Mouse (Mus musculus) erythroblast, adult 5-6 weeks (primary cell): ENCODE measurements around the gene Kif1b. TPM values are rescaled to one million over a fixed set of nuclear protein-coding genes. Genes with fewer than 3 reads are reported as not detected.

Source experiments
- ATAC-seq: replicated peaks from 2 replicates; pipeline ENCODE4 v1.8.0; 2016; ENCODE audit warnings: moderate number of reproducible peaks, mild to moderate bottlenecking, moderate TSS enrichment, inconsistent platforms; ENCODE audit not compliant: poor library complexity, low FRiP score, severe bottlenecking
- total RNA-seq, 2 experiments: library from RNA; stranded (forward) in 1 of 2; stranded (reverse) in 1 of 2; fragments of 150-400 nt in 1 of 2; fragments of 200-764, 138-1000 nt in 1 of 2; gene quantifications; 2 replicates each; pipeline versions ENCODE4 v1.2.3 to v1.2.4; 2015 to 2017; ENCODE audit warnings: low replicate concordance in 2 of 2

Kif1b gene
- total RNA-seq (2015; ENCODE audit: low replicate concordance) (8.8 and 10.0 TPM in 2 replicates), total RNA-seq (2017; ENCODE audit: low replicate concordance) (7.2 and 14.1 TPM in 2 replicates)

GRCm38 (mm10) chr4:149307596-149308490 is at the start of gene Kif1b:
TSS of gene Kif1b (minus strand) at chr4:149307693.
- ATAC-seq = peak; percentile 99

DNA sequence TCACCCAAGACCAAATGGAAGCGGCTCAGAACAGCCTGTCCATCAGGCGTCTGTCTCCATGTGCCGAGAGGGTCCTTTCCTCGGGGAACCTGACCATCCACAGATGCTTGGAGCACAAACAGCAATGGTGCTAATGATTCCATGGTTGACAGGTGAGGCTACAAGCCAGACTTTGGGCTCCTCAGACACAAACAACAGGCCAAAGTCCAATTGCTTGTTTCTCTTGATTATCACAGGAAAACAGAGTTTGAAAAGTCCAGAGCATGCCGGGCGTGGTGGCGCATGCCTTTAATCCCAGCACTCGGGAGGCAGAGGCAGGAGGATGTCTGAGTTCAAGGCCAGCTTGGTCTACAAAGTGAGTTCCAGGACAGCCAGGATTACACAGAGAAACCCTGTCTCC is 47.2 kb upstream of the Kif1b start:
- ATAC-seq = no peak

DNA sequence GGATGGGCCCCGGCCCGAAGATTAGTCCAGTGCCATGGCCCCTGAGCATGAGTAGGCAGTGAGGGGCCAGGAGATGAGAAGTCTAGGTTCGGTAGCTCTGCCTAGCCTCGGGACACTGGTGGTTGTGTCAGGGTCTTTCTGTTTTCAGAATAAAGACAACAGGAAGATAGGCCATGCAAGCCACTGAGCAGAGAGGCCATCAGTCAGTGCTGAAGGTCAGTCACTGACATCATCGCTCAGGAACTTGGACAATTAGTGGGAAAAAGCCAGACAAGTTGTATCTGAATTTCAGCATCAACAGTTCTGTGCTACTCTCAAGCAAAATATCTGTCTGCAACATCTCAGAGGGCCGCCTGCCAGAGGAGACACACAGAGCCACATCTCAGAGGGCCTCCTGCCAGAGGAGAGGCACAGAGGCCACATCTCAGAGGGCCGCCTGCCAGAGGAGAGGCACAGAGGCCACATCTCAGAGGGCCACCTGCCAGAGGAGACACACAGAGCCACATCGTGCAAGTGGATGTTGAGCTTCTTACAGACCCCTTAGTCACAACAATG is 44.2 kb upstream of the Kif1b start:
- no peak for ATAC-seq

- no peak for ATAC-seq
These were observed 41.5 kb upstream of the Kif1b start for GRCm38 (mm10) chr4:149348963-149349362.

DNA sequence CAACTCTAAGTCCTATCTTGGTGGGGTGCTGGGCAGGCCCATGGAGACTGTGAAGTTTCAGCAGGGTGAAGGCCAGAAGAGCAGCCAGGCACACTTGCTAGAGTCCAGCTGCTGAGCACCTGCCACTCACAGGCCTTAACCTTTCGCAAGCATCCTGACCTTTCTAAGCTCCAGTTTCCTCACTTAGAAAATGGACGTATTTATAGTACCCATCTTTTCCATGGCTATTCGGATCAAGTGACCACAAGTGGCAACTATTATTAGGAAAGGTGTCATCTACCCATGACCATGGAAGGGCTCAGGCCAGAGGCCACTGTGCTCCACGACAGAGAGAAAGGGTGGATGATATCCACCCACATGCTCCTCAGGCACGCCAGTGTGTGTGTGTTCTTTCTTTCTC is 38.4 kb upstream of the Kif1b start:
- ATAC-seq = no peak

DNA sequence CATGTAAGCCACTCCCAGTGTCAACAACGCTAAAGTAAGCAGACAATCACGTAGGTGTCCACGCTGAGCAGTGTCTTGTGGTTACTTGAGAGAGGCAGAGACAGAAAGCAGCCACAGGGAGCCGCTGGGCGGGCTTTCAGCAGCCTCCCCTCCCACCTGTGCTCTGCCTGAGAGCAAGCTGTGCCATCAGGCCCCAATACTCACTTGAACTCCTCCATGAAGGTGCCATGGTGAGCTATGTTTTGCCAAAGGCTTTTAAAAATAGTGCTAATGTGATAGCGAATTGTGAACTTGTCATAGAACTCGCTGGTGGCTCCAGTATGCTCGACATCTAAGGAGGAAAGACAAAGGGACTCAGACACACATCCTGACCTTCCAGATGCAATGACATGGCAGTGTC is 36.8 kb upstream of the Kif1b start:
- ATAC-seq = no peak

DNA sequence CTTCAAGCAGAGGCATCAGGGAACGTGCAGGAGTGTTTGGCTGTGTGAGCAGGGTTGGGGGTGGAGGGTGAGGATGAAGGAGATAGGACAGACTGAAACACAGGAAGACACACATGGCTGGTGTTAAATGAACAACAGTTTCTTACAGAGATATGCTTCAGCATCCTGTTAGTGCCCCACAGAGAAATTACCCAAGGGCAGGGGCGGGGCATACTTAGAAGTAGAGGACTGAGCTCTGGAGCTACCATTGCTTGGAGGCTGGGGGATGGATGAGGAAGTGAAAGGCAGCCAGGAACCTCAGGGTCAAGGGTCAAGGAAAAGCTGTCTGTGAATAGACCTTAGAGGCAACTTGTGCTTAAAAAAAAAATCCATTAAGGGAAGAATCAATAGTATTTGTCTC is 33.2 kb upstream of the Kif1b start:
- no peak for ATAC-seq

GRCm38 (mm10) chr4:149339426-149340214 is 32.1 kb upstream of the Kif1b start:
- no peak for ATAC-seq

GRCm38 (mm10) chr4:149338137-149338536 is 30.6 kb upstream of the Kif1b start:
- ATAC-seq = no peak

DNA sequence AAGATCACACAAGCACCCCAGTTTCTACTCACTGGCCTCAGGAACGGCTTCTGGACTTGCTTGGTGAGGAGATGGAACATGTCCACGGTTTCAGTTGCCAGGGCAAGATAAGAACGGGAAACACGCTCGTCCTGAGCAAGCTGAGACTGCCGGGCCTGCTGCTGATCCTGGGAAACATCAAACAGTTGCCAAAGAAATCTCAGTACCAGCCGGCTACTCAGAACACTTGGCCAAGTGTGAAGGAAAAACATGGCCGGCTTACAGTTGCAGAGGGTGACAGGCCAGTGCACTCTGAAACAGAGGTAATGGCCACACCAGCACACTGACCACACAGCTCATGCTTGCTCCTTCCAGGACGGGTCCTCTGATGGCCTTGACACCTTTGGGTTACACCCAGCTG is 29.9 kb upstream of the Kif1b start:
- ATAC-seq = no peak

GRCm38 (mm10) chr4:149336302-149336701 is 28.8 kb upstream of the Kif1b start:
- no peak for ATAC-seq

DNA sequence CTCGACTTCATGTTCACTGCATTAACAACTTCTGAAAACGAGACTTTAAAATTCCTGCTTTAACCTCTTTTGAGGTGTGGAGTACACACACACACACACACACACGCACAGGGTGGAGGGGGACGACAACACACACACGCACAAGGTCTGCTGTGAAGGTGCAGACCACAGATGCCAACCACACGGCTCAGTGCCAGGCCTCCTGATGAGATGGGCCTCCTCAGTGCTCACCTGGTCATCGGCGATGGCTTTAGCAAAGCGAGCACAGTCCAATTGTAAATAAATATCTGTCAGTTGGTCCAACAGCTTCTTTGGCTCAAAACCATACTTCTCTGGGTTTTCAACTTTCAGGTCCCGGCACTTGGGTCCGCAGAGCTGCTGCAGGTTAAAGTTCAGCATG is 27.4 kb upstream of the Kif1b start:
- ATAC-seq = no peak

GRCm38 (mm10) chr4:149332726-149333125 is 25.2 kb upstream of the Kif1b start:
- no peak for ATAC-seq

GRCm38 (mm10) chr4:149330495-149330894 is 23.0 kb upstream of the Kif1b start:
- no peak for ATAC-seq

DNA sequence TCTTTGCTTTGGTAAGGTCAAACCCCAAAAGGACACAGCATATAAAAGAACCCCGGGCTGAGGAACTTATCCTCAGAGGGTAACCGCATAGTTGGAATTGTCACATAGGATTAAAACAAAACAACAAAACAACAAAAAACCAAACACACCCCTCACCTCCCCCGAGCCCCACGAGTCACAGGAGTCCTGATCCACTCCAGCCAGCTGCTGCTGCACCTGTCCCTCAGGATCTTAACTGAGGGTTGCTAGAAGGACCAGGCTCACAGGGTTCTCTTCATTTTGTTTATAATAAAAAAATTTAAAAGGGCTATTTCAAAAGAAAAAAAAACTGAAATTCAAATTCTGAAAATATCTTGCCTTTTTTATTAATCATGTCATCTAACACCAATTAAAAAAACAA is 21.2 kb upstream of the Kif1b start:
- no peak for ATAC-seq

GRCm38 (mm10) chr4:149327281-149327680 is 19.8 kb upstream of the Kif1b start:
- no peak for ATAC-seq

- ATAC-seq = no peak
These were observed 18.1 kb upstream of the Kif1b start for GRCm38 (mm10) chr4:149325411-149326162.

DNA sequence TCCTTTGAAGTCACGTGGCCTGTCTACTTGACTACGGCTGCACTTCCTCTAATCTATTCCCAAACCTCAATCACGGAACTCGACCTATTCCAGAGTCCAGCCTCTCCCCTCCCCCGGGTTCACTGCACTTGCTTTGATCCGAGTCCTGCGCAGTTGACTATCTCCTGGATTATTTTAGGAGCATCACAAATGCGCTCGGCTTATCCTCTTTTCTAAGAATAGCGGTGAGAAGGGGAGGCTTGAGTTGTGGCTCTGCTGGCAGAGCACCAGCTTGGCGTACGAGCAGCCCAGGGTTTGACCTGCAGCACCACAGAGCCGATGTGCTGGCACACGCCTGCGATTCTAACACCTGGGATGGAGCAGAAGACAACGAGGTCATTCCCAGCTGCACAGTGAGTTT is 16.2 kb upstream of the Kif1b start:
- no peak for ATAC-seq

DNA sequence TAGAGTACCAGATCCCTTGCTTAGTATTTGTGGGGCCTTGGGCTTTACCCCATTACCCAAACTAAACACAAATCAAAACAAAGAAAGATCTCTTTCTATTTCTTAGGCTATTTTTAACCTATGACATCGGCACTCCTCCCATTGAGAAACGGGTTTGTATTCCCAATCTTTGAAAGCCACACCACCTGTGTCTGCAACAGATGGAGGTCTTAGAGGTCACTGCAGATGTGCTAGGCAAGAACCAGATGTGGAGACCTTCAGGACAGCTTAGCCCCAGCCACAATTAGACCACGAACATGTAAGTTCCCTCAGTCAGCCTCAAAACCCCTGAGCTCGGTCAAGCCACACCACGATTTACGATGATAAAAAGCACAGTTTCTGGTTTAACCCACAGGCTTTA is 15.2 kb upstream of the Kif1b start:
- no peak for ATAC-seq

DNA sequence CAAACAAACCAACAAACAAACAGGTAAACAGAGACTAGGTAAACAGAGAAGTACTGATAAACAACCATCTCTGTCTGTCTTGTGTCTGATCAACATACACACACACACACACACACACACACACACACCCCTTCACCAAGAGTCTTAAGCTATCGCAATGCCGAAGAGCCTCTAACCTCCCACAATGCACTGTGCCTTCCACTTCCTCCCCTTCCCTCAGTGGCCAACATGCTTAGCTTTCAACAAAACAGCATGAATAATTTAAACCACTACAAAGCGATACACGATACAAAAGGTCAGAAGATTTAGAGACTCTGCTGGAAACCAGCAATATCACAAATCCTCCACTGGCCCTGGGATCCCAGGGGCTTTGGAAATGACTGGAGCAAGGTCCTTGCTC is 14.8 kb upstream of the Kif1b start:
- no peak for ATAC-seq
